Mouse (Mus musculus): ENCODE results near the gene Rtn4rl2. TPM values are rescaled to one million over a fixed set of nuclear protein-coding genes. Genes with fewer than 3 reads are reported as not detected.
A peak's percentile ranks its signal among the peaks of the same experiment; 100 is the strongest.

Gene Rtn4rl2
- polyA plus RNA-seq, 1 experiment from 2014 or later, result 0.75 TPM

DNA sequence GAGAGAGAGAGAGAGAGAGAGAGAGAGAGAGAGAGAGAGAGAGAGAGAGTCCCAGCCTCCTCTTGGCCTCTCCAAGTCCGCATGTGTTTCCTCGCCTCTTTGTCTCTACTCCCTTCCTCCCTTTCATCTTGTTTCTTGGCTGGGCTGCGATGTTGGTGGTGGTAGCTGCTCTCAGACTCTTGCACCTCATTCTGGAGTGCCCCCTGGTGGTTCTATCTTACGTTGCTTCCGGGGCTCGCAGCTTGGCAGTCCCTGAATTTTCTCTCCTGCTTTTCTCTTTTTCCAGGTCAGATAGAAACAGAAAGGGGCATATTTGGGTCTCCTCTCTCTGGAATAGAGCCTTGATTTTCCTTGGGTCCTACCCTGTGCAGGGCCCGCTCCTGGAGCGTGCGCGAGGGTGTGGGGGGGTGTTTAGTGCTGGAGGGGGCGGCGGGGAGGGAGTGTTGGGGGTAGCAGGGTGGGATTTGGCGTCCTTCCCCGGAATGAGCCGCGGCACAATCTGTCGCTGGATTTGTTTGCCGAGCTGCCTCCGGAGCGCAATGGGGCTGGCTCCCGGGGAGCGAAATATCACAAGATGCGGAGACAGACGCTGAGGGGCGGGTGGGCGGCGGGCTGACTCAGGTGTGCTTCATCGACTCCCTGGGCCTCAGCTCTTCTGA, 2.3 kb upstream of the Rtn4rl2 start:
- WGBS, result 1% methylated on average over 28 of the region's 28 CpGs

DNA sequence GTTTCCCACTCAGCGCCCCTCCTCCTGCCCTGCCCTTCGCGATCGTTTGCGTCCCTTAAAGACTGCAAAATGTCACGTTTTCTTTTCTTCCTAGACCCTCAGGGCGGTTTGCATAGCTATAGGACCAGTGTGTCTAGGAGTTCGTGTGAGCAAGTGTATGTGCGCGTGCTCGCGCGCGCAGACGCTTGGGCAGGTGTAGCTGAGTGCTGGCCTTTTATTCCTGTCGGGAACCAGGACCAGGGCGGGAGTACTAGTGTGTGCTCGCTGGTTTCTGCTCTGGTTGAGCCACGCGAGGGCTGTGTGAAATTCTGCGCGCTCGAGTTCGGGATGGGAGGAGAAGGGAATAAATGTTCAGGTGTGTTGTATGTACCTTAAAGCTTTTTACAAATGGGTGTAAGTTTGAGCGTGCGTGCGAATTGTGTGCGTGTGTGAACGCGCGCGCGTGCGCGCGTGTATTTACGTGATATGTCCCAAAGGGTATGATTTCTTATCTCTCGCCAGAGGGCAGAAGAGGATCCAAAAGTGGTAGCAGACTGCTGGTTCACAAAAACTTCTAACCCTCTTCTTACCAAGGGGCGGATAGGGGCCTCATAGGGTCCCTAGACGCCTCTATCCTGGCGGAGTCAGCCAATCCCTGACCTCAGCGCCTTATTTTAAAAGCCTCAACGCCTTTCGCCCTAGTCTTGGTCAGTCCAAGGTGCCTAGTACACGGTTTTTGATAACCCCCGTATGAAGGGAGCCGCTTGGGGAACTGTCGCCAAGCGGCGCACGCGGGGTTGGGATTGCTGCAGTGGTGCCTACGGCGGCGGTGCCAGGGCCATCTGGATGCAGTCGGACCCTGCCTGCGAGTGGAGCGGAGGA, 1.1 kb upstream of the Rtn4rl2 start:
- no peak for ATAC-seq (ENCODE audit: insufficient number of reproducible peaks, low FRiP score, low TSS enrichment, low read depth)
- peak overlapping the region; percentile 77 for H3K4me2 ChIP-seq (ENCODE audit: low read depth, severe bottlenecking)
- H3K4me1 ChIP-seq (ENCODE audit: control insufficient read depth, insufficient read depth, low read length), result peaks cover 16% of the 10 kb centered on the region
- H3K36me3 ChIP-seq (ENCODE audit: control insufficient read depth, insufficient read depth, low read length), result no peaks in the 10 kb centered on the region
- no peak overlapping the region for H3K27ac ChIP-seq (replicated peaks; ENCODE audit: low read depth, low read length)
- under 1% methylated on average over 58 of the region's 58 CpGs for WGBS
- H3K27me3 ChIP-seq (ENCODE audit: control insufficient read depth, insufficient read depth, low read length), result peaks cover 73% of the 10 kb centered on the region
- DNase-seq (ENCODE audit: low spot score), result peak; percentile 59
- no peaks in the 10 kb centered on the region for H3K9me3 ChIP-seq (ENCODE audit: control insufficient read depth, low read length)
- H3K4me3 ChIP-seq (ENCODE audit: low read depth, low read length), result peak overlapping the region; percentile 49
- H3K9ac ChIP-seq (ENCODE audit: low read length), result no peak overlapping the region

More for the DNA sequence above, 2.3 kb upstream of the Rtn4rl2 start:
- H3K4me1 ChIP-seq (ENCODE audit: control insufficient read depth, insufficient read depth, low read length), result peaks cover 11% of the 10 kb centered on the region
- no peaks in the 10 kb centered on the region for H3K9me3 ChIP-seq (ENCODE audit: control insufficient read depth, low read length)
- peaks cover 62% of the 10 kb centered on the region for H3K27me3 ChIP-seq (ENCODE audit: control insufficient read depth, insufficient read depth, low read length)
- H3K36me3 ChIP-seq (ENCODE audit: control insufficient read depth, insufficient read depth, low read length), result no peaks in the 10 kb centered on the region
- no peak for ATAC-seq (ENCODE audit: insufficient number of reproducible peaks, low FRiP score, low TSS enrichment, low read depth)
- peak overlapping the region; percentile 2; the same call in 1 of the 2 replicates for H3K4me3 ChIP-seq (ENCODE audit: low read depth, low read length)
- H3K27ac ChIP-seq (replicated peaks; ENCODE audit: low read depth, low read length), result no peak overlapping the region
- H3K4me2 ChIP-seq (ENCODE audit: low read depth, severe bottlenecking), result peak overlapping the region; percentile 35; the same call in 1 of the 2 replicates
- peak; percentile 80 for DNase-seq (ENCODE audit: low spot score)
- H3K9ac ChIP-seq (ENCODE audit: low read length), result no peak overlapping the region

DNA sequence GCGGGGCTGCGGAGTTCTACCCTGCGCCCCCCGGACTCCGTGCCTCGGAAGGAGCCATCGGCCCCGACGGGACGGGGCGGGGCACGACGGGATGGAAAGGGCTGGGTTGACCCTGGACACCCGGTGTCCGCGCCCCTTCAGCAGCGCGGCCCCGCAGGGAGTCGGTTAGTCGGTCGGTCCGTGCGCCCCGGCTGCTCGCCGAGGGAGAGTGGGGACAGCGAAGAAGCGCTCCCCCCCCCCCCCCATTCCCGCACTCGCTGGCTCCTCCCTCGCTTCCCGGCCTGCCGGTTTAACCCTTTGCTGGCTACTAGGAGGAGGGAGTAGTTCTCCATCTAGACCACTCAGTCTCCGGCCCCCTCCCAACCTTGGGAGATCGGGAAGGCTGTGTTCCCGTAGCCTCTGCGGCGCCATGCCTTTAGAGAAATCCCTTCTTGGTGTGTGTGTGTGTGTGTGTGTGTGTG, 341 bp upstream of the Rtn4rl2 start:
- no peak for ATAC-seq (ENCODE audit: insufficient number of reproducible peaks, low FRiP score, low TSS enrichment, low read depth)
- no peak overlapping the region for H3K27ac ChIP-seq (replicated peaks; ENCODE audit: low read depth, low read length)
- peak overlapping the region; percentile 77 for H3K4me2 ChIP-seq (ENCODE audit: low read depth, severe bottlenecking)

DNA sequence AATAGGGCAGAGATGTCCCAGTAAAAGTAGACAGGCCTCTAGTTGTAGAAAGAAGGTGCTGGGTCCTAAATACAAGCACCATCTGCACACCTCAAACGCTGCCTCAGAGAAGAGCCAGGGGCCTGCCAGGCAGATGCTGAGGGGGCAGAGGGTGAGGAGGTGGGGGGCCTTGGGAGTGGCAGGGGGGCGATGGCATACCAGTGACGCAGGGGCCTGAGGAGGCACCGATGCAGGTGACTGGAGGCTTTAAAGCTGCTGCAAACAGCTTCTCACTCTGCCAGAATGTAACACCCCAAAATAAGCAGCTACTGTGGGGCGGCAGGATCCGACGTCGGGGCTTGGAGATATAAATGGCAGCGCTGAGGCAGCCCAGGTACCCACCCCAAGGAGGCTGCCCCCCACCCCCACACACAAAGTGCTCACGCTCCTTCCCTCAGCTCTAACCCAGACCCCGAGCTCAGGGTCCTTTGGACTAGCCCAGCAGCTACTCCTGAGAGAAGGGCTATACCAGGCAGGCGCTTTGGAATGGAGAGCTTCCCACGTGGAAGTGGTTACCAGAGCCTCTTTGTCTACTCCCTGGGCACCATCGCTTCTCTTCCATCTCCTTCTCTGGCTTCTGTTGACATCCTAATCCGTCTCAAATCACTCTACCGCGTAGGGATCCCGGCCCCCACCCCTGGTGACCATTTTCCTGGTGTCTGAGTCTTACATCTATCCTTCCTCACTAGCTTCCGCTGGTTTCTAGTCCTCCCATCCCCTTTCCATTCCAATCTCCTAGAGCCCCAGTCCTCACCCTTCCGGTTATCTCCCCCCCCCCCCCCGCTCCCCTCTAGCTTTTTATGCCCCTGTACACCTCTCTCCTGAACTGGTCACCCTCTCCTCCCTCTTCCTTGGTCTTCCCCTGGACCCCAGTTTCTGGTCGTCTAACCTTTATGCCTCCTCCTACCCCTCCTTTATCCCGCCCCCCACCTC, 1.1 kb downstream of the Rtn4rl2 start:
- 7% methylated on average over 22 of the region's 23 CpGs for WGBS
- Histone ChIP-seq H3K36me3 (ENCODE audit: control insufficient read depth, insufficient read depth, low read length) (no peaks in the 10 kb centered on the region), H3K4me3 (ENCODE audit: low read depth, low read length) (no peak overlapping the region), H3K9me3 (ENCODE audit: control insufficient read depth, low read length) (no peaks in the 10 kb centered on the region), H3K27ac (replicated peaks; ENCODE audit: low read depth, low read length) (no peak overlapping the region), H3K4me1 (ENCODE audit: control insufficient read depth, insufficient read depth, low read length) (peaks cover 16% of the 10 kb centered on the region), H3K9ac (ENCODE audit: low read length) (no peak overlapping the region), H3K27me3 (ENCODE audit: control insufficient read depth, insufficient read depth, low read length) (peaks cover 85% of the 10 kb centered on the region), H3K4me2 (ENCODE audit: low read depth, severe bottlenecking) (no peak overlapping the region; the same call in 1 of the 2 replicates)
- no peak for ATAC-seq (ENCODE audit: insufficient number of reproducible peaks, low FRiP score, low TSS enrichment, low read depth)
- peak; percentile 51 for DNase-seq (ENCODE audit: low spot score)

More for the DNA sequence above, 341 bp upstream of the Rtn4rl2 start:
- Histone ChIP-seq H3K4me1 (ENCODE audit: control insufficient read depth, insufficient read depth, low read length) (peaks cover 16% of the 10 kb centered on the region), H3K9ac (ENCODE audit: low read length) (peak overlapping the region; percentile 3; the same call in 1 of the 2 replicates), H3K27me3 (ENCODE audit: control insufficient read depth, insufficient read depth, low read length) (peaks cover 77% of the 10 kb centered on the region), H3K36me3 (ENCODE audit: control insufficient read depth, insufficient read depth, low read length) (no peaks in the 10 kb centered on the region), H3K4me3 (ENCODE audit: low read depth, low read length) (peak overlapping the region; percentile 49), H3K9me3 (ENCODE audit: control insufficient read depth, low read length) (no peaks in the 10 kb centered on the region)
- 0% methylated on average over 32 of the region's 39 CpGs for WGBS
- DNase-seq (ENCODE audit: low spot score), result peak; percentile 69

DNA sequence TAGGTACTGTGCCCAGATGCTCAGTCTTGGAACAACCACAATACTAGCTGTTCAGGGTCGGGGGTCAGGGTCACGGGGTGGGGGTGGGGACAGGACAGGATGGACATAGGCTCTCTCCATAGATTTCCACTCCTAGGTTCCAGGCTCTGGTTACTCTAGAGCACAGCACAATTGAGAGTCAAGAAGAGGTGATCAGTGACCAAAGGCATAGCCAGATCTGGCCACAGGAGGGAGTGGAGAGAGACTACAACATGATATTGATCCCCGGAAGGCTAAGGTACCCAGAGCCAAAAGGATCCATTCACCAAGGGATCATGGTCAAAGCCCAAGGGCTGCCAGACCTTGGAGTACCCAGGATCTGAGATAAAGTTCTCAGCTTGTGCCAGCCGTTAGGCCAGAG, 1.9 kb downstream of the Rtn4rl2 start:
- no peaks in the 10 kb centered on the region for H3K36me3 ChIP-seq (ENCODE audit: control insufficient read depth, insufficient read depth, low read length)
- no peak for ATAC-seq (ENCODE audit: insufficient number of reproducible peaks, low FRiP score, low TSS enrichment, low read depth)
- peaks cover 16% of the 10 kb centered on the region for H3K4me1 ChIP-seq (ENCODE audit: control insufficient read depth, insufficient read depth, low read length)
- H3K27ac ChIP-seq (replicated peaks; ENCODE audit: low read depth, low read length), result no peak overlapping the region
- H3K4me3 ChIP-seq (ENCODE audit: low read depth, low read length), result no peak overlapping the region
- H3K9ac ChIP-seq (ENCODE audit: low read length), result no peak overlapping the region
- H3K27me3 ChIP-seq (ENCODE audit: control insufficient read depth, insufficient read depth, low read length), result peaks cover 84% of the 10 kb centered on the region
- H3K9me3 ChIP-seq (ENCODE audit: control insufficient read depth, low read length), result no peaks in the 10 kb centered on the region
- WGBS, result 44% methylated on average over 4 of the region's 4 CpGs
- DNase-seq (ENCODE audit: low spot score), result no peak
- no peak overlapping the region for H3K4me2 ChIP-seq (ENCODE audit: low read depth, severe bottlenecking)

DNA sequence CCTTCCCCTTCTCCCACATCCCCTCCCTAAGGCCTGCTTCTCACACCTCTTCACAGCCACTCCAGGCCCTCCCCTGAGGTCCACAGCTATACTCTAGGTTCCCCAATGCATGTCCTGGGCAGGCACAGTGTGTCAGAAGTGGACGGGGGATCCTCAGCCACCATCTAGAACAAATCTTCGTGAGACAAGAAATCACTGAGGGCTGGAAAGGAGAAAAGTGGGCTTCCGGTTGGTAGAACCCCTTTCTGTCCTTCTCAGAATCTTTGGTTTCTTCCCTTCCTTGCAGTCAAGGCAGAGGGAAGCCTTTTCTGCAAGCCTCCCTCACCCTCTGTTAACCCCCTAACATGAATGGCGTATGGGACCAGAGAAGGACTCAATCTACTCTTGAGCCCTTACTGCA, 2.6 kb downstream of the Rtn4rl2 start:
- Histone ChIP-seq H3K27me3 (ENCODE audit: control insufficient read depth, insufficient read depth, low read length) (peaks cover 78% of the 10 kb centered on the region), H3K9me3 (ENCODE audit: control insufficient read depth, low read length) (no peaks in the 10 kb centered on the region), H3K27ac (replicated peaks; ENCODE audit: low read depth, low read length) (no peak overlapping the region), H3K4me1 (ENCODE audit: control insufficient read depth, insufficient read depth, low read length) (peaks cover 14% of the 10 kb centered on the region), H3K4me3 (ENCODE audit: low read depth, low read length) (no peak overlapping the region), H3K4me2 (ENCODE audit: low read depth, severe bottlenecking) (no peak overlapping the region), H3K9ac (ENCODE audit: low read length) (no peak overlapping the region; the same call in 1 of the 2 replicates), H3K36me3 (ENCODE audit: control insufficient read depth, insufficient read depth, low read length) (no peaks in the 10 kb centered on the region)
- 48% methylated on average over 4 of the region's 4 CpGs for WGBS
- no peak for ATAC-seq (ENCODE audit: insufficient number of reproducible peaks, low FRiP score, low TSS enrichment, low read depth)
- no peak for DNase-seq (ENCODE audit: low spot score)

DNA sequence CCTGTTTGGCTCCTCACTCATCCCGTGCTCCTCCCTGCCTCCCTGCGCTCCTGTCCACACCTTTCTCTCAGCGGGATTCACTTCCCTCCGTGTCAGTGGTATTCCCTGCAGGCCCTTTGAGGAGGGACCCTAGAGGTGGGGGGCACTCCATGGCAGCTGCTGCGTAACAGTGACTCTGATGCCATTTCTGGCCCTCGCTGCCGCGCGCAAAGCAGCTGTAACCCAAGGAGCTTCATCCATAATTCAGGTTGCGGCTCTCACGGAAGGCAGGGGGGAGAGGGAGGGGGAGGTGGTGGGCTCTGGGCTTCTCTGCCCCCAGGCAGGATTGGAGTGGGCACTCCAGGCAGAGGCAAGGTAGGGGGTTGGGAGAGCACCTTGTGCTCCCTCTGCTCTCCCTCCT, 3.0 kb downstream of the Rtn4rl2 start:
- Histone ChIP-seq H3K9me3 (ENCODE audit: control insufficient read depth, low read length) (no peaks in the 10 kb centered on the region), H3K4me2 (ENCODE audit: low read depth, severe bottlenecking) (peak overlapping the region; percentile 20; the same call in 1 of the 2 replicates), H3K4me1 (ENCODE audit: control insufficient read depth, insufficient read depth, low read length) (peaks cover 14% of the 10 kb centered on the region), H3K9ac (ENCODE audit: low read length) (no peak overlapping the region; the same call in 1 of the 2 replicates), H3K27ac (replicated peaks; ENCODE audit: low read depth, low read length) (no peak overlapping the region), H3K4me3 (ENCODE audit: low read depth, low read length) (no peak overlapping the region), H3K27me3 (ENCODE audit: control insufficient read depth, insufficient read depth, low read length) (peaks cover 73% of the 10 kb centered on the region), H3K36me3 (ENCODE audit: control insufficient read depth, insufficient read depth, low read length) (no peaks in the 10 kb centered on the region)
- ATAC-seq (ENCODE audit: insufficient number of reproducible peaks, low FRiP score, low TSS enrichment, low read depth) (no peak), DNase-seq (ENCODE audit: low spot score) (peak; percentile 32)
- WGBS, result 3% methylated on average over 10 of the region's 11 CpGs

Measured in limb, embryonic 11.5 days (tissue).